Mouse (Mus musculus) adrenal gland, adult 10 weeks (tissue): ENCODE data around the gene Bcl2l10. TPM values are rescaled to one million over a fixed set of nuclear protein-coding genes. Genes with fewer than 3 reads are reported as not detected.

Source experiments
- polyA plus RNA-seq: library from polyadenylated mRNA; stranded (reverse); fragments of 350-450 nt; fragmentation: Illumina TruSeq; extraction: RNeasy Lipid Tissue Mini Kit (QIAGEN cat#74804); gene quantifications from one replicate; pipeline ENCODE4 v1.2.3, GENCODE M21; 2014; ENCODE audit warnings: low read depth, low replicate concordance

Bcl2l10 gene
- not detected for polyA plus RNA-seq

GRCm38 (mm10) chr9:75347458-75347857 is at the start of gene Bcl2l10:
Gene Bcl2l10 (plus strand): TSS chr9:75347758.

GRCm38 (mm10) chr9:75306126-75306898 is 41.2 kb upstream of the Bcl2l10 start, which contains the start of gene Gnb5:
Gene Gnb5 (plus strand): TSS chr9:75306288.

Other genes starting within 250 kb of the Bcl2l10 start
- gene Myo5c, start 115.7 kb upstream of the Bcl2l10 start, polyA plus RNA-seq = 1.2 TPM
- gene Gnb5, start 41.5 kb upstream of the Bcl2l10 start, polyA plus RNA-seq = 46.5 TPM
- gene Mapk6, start 62.2 kb downstream of the Bcl2l10 start, polyA plus RNA-seq = 53.3 TPM
- gene Leo1, start 93.8 kb downstream of the Bcl2l10 start, polyA plus RNA-seq = 48.3 TPM
- 109 TPM for gene Tmod3, start 211.9 kb downstream of the Bcl2l10 start, polyA plus RNA-seq